ENCODE assay signal across 16 mouse cellular contexts in genomic region chr6:113254899-113255298, GRCm38 (mm10). TPM values are rescaled to one million over a fixed set of nuclear protein-coding genes. Genes with fewer than 3 reads are reported as not detected.
A peak's percentile ranks its signal among the peaks of the same experiment; 100 is the strongest.
DNase-seq lines count a peak whose midpoint lies in the region; ATAC-seq lines count a peak whose summit lies in the region.
"Had no signal": no experiment of that assay in that cellular context is flagged by ENCODE, and none has a peak within 500 bp of the region (broad histone marks: within the 10 kb centered on the region; RNA-seq: fewer than 3 reads in every experiment).

No protein-coding gene starts in this region.

- peak; percentile 24 to 33 for DNase-seq in heart, adult 18-20 months
- no peak for DNase-seq in heart, postnatal 4 days
- peak; percentile 40 for DNase-seq in kidney, adult 9 months
- DNase-seq in kidney, postnatal 10 days: no peak
- DNase-seq in fibroblast of lung, adult 2 months (ENCODE audit: low read depth): peak; percentile 21
- DNase-seq in urinary bladder, postnatal 36 days (ENCODE audit: low spot score in 2 of 2): no peak
- no peak for DNase-seq in embryo, embryonic 10 days (ENCODE audit: low spot score)
- DNase-seq: B cell, adult 2 months; cerebellum, adult 18-20 months; lung, postnatal 14 days; thymus, postnatal 14 days had no signal

- ATAC-seq in inflammation-experienced regulatory T-cells, adult 6 months: no peak
- ATAC-seq: activated CD4-positive, CD25-positive, alpha-beta regulatory T cell, adult 4 months; forebrain, embryonic 15.5 days had no signal

RNA-seq across cellular contexts. Expression of gene Mtmr14, which starts 17.3 kb away (rescaled TPM):
- total RNA-seq in heart, adult 18-20 months (2021): 10 to 100 TPM; 12.7 to 17.6 TPM
- 10 to 100 TPM; 12.2 to 12.8 TPM for total RNA-seq in heart, postnatal 4 days (2021)
- 10 to 100 TPM; 12.0 to 18.4 (median 16.2) TPM for polyA plus RNA-seq in inflammation-experienced regulatory T-cells, adult 6 months (2017; shearing (Covaris generic))

RNA-seq across cellular contexts. Expression of gene Cpne9, which starts 27.2 kb away (rescaled TPM):
- total RNA-seq in heart, adult 18-20 months (2021): not detected
- total RNA-seq in heart, postnatal 4 days (2021): not detected
- under 1 TPM in 2 of 3 experiments, not detected in 1; 0.21 to 0.22 TPM for polyA plus RNA-seq in inflammation-experienced regulatory T-cells, adult 6 months (2017; shearing (Covaris generic))
- polyA plus RNA-seq: heart, embryonic 15.5 days; kidney, postnatal 0 days had no signal

RNA-seq across cellular contexts. Expression of gene Brpf1, which starts 52.0 kb away (rescaled TPM):
- total RNA-seq in heart, adult 18-20 months (2021): 10 to 100 TPM; 12.3 to 12.4 TPM
- total RNA-seq in heart, postnatal 4 days (2021): 10 to 100 TPM; 21.8 to 23.8 TPM
- 10 to 100 TPM in 2 of 3 experiments, 1 to 10 TPM in 1; 9.2 to 15.3 (median 13.7) TPM for polyA plus RNA-seq in inflammation-experienced regulatory T-cells, adult 6 months (2017; shearing (Covaris generic))

RNA-seq across cellular contexts. Expression of gene Lhfpl4, which starts 59.7 kb away (rescaled TPM):
- under 1 TPM; 0.40 to 0.51 TPM for total RNA-seq in heart, adult 18-20 months (2021)
- total RNA-seq in heart, postnatal 4 days (2021): under 1 TPM; 0.50 to 0.61 TPM
- polyA plus RNA-seq in inflammation-experienced regulatory T-cells, adult 6 months (2017; shearing (Covaris generic)): under 1 TPM in 2 of 3 experiments, not detected in 1; 0.84 to 0.95 TPM

Comparison
In these comparisons a context has a peak if more than half of its experiments do, and no peak if none do; other contexts are left out.
1. DNase-seq: peak in heart, adult 18-20 months (2 of 2), kidney, adult 9 months (single experiment) and fibroblast of lung, adult 2 months (single experiment); none in heart, postnatal 4 days (single experiment), kidney, postnatal 10 days (single experiment), urinary bladder, postnatal 36 days (0 of 2) and embryo, embryonic 10 days (single experiment).